Mouse (Mus musculus) liver, embryonic 15.5 days (tissue): Measurements from ENCODE around the gene Myocos. TPM values are rescaled to one million over a fixed set of nuclear protein-coding genes. Genes with fewer than 3 reads are reported as not detected.

ENCODE experiments used
- ATAC-seq: fragments of 200-750 bp; cut with Nextera tagmentation; 2 replicates; pipeline ENCODE4 v1.8.0; 2017; ENCODE audit warnings: moderate number of reproducible peaks, mild to moderate bottlenecking, moderate library complexity; ENCODE audit not compliant: insufficient read depth
- H3K27ac ChIP-seq: fragments of 300-500 bp; sonication (generic); replicated peaks from 2 replicates; pipeline ENCODE4 v1.5.1; 2015; ENCODE audit warnings: mild to moderate bottlenecking, inconsistent platforms
- H3K27me3 ChIP-seq: fragments of 300-500 bp; sonication (generic); 2 replicates; pipeline ENCODE4 v1.6.1; 2015; ENCODE audit warnings: mild to moderate bottlenecking, inconsistent platforms
- H3K36me3 ChIP-seq: fragments of 300-500 bp; sonication (generic); replicated peaks from 2 replicates; pipeline ENCODE4 v1.6.1; 2015; ENCODE audit warnings: moderate library complexity, mild to moderate bottlenecking, inconsistent platforms
- H3K4me1 ChIP-seq: fragments of 300-500 bp; sonication (generic); replicated peaks from 2 replicates; pipeline ENCODE4 v1.6.1; 2015; ENCODE audit warnings: inconsistent platforms
- H3K4me2 ChIP-seq: fragments of 300-500 bp; sonication (generic); 2 replicates; pipeline ENCODE4 v1.6.1; 2015; ENCODE audit warnings: moderate library complexity, mild to moderate bottlenecking, inconsistent platforms
- H3K4me3 ChIP-seq: fragments of 300-500 bp; sonication (generic); replicated peaks from 2 replicates; pipeline ENCODE4 v1.5.1; 2015; ENCODE audit warnings: mild to moderate bottlenecking, inconsistent platforms
- H3K9ac ChIP-seq: fragments of 300-500 bp; sonication (generic); 2 replicates; pipeline ENCODE4 v1.6.1; 2015; ENCODE audit warnings: moderate library complexity, mild to moderate bottlenecking, inconsistent platforms
- H3K9me3 ChIP-seq: fragments of 300-500 bp; sonication (generic); replicated peaks from 2 replicates; pipeline ENCODE4 v1.6.1; 2016; ENCODE audit warnings: inconsistent platforms
- WGBS: fragments of 180-500 bp; shearing (Covaris S2); methylation state at CpG from one replicate; pipeline ENCODE4 v1.1.7; 2015; ENCODE audit warnings: mixed read lengths; ENCODE audit not compliant: insufficient replicate concordance; 5-methylcytosine and 5-hydroxymethylcytosine counted together
- polyA plus RNA-seq: library from polyadenylated mRNA; unstranded; fragments of >200 nt; fragmentation: Nextera tagmentation; extraction: Ambion mirVana; gene quantifications from 2 replicates; pipeline ENCODE4 v1.2.1, GENCODE M21; 2015

Gene Myocos
- polyA plus RNA-seq, result not detected in 2 replicates

GRCm38 (mm10) chr1:162658119-162658518 lies at the start of gene Myocos:
TSS of gene Myocos (minus strand) at chr1:162658219.
- ATAC-seq, result no peak
- H3K9ac ChIP-seq, result no peak within 1 kb of the TSS
- H3K36me3 ChIP-seq, result no peaks in the 10 kb centered on the region
- 70% methylated on average over 7 of the region's 7 CpGs for WGBS
- no peaks in the 10 kb centered on the region for H3K27me3 ChIP-seq
- no peak within 1 kb of the TSS for H3K27ac ChIP-seq
- peaks cover 4% of the 10 kb centered on the region; the same call in 1 of the 2 replicates for H3K4me1 ChIP-seq
- no peak within 1 kb of the TSS for H3K4me2 ChIP-seq
- H3K4me3 ChIP-seq, result no peak within 1 kb of the TSS
- no peaks in the 10 kb centered on the region for H3K9me3 ChIP-seq

- Histone ChIP-seq H3K36me3 (peaks cover 75% of the 10 kb centered on the region), H3K9me3 (no peaks in the 10 kb centered on the region), H3K4me3 (no peak overlapping the region), H3K4me1 (no peaks in the 10 kb centered on the region), H3K27me3 (no peaks in the 10 kb centered on the region), H3K27ac (no peak overlapping the region), H3K4me2 (no peak overlapping the region), H3K9ac (no peak overlapping the region)
- 72% methylated on average over 8 of the region's 8 CpGs for WGBS
- no peak for ATAC-seq
These were observed 42.5 kb upstream of the Myocos start for GRCm38 (mm10) chr1:162700389-162701066.

- no peak overlapping the region for H3K9ac ChIP-seq
- H3K36me3 ChIP-seq, result peaks cover 77% of the 10 kb centered on the region
- H3K4me1 ChIP-seq, result no peaks in the 10 kb centered on the region
- no peak for ATAC-seq
- no peak overlapping the region for H3K4me2 ChIP-seq
- H3K4me3 ChIP-seq, result no peak overlapping the region
- WGBS, result 93% methylated on average over 6 of the region's 6 CpGs
- no peaks in the 10 kb centered on the region for H3K27me3 ChIP-seq
- H3K9me3 ChIP-seq, result no peaks in the 10 kb centered on the region
- H3K27ac ChIP-seq, result no peak overlapping the region
These were observed 39.8 kb upstream of the Myocos start for GRCm38 (mm10) chr1:162697866-162698265.

- Histone ChIP-seq H3K9me3 (no peaks in the 10 kb centered on the region), H3K27ac (no peak overlapping the region), H3K27me3 (no peaks in the 10 kb centered on the region), H3K4me1 (no peaks in the 10 kb centered on the region), H3K9ac (no peak overlapping the region), H3K4me2 (no peak overlapping the region), H3K4me3 (no peak overlapping the region), H3K36me3 (peaks cover 84% of the 10 kb centered on the region)
- WGBS, result 76% methylated on average over 2 of the region's 2 CpGs
- ATAC-seq, result no peak
These were observed 35.7 kb upstream of the Myocos start for GRCm38 (mm10) chr1:162693721-162694120.

- no peak overlapping the region for H3K9ac ChIP-seq
- H3K4me3 ChIP-seq, result peak overlapping the region; percentile 26; the same call in 1 of the 2 replicates
- peaks cover 12% of the 10 kb centered on the region; the same call in 1 of the 2 replicates for H3K36me3 ChIP-seq
- H3K4me2 ChIP-seq, result peak overlapping the region; percentile 61
- ATAC-seq, result peak; percentile 74
- H3K9me3 ChIP-seq, result no peaks in the 10 kb centered on the region
- H3K27ac ChIP-seq, result no peak overlapping the region
- 5% methylated on average over 11 of the region's 11 CpGs for WGBS
- no peaks in the 10 kb centered on the region for H3K27me3 ChIP-seq
- peaks cover 4% of the 10 kb centered on the region; the same call in 1 of the 2 replicates for H3K4me1 ChIP-seq
These were observed 7.6 kb upstream of the Myocos start for GRCm38 (mm10) chr1:162665486-162666174.

GRCm38 (mm10) chr1:162664826-162665475 lies 6.9 kb upstream of the Myocos start:
- H3K27ac ChIP-seq, result no peak overlapping the region
- no peaks in the 10 kb centered on the region for H3K27me3 ChIP-seq
- WGBS, result 12% methylated on average over 10 of the region's 10 CpGs
- no peak overlapping the region for H3K9ac ChIP-seq
- H3K36me3 ChIP-seq, result 0 out of 2 replicates have a peak, but pooled peaks cover 6% of the 10 kb centered on the region
- no peak overlapping the region; the same call in 1 of the 2 replicates for H3K4me3 ChIP-seq
- H3K9me3 ChIP-seq, result no peaks in the 10 kb centered on the region
- peaks cover 8% of the 10 kb centered on the region; the same call in 1 of the 2 replicates for H3K4me1 ChIP-seq
- peak overlapping the region; percentile 61; the same call in 1 of the 2 replicates for H3K4me2 ChIP-seq
- peak; percentile 86 for ATAC-seq

GRCm38 (mm10) chr1:162660276-162660860 lies 2.3 kb upstream of the Myocos start:
- no peaks in the 10 kb centered on the region for H3K36me3 ChIP-seq
- ATAC-seq, result no peak
- peaks cover 4% of the 10 kb centered on the region; the same call in 1 of the 2 replicates for H3K4me1 ChIP-seq
- no peaks in the 10 kb centered on the region for H3K27me3 ChIP-seq
- H3K27ac ChIP-seq, result no peak overlapping the region
- H3K9me3 ChIP-seq, result no peaks in the 10 kb centered on the region
- no peak overlapping the region for H3K4me2 ChIP-seq
- no peak overlapping the region for H3K9ac ChIP-seq
- no peak overlapping the region for H3K4me3 ChIP-seq
- 58% methylated on average over 11 of the region's 11 CpGs for WGBS

- Histone ChIP-seq H3K4me3 (no peak overlapping the region), H3K4me2 (no peak overlapping the region), H3K9ac (no peak overlapping the region), H3K27me3 (no peaks in the 10 kb centered on the region), H3K27ac (no peak overlapping the region), H3K9me3 (no peaks in the 10 kb centered on the region), H3K36me3 (no peaks in the 10 kb centered on the region), H3K4me1 (no peaks in the 10 kb centered on the region)
- ATAC-seq, result no peak
- WGBS, result 79% methylated on average over 14 of the region's 14 CpGs
These were observed 9.6 kb downstream of the Myocos start for GRCm38 (mm10) chr1:162648416-162648815.

- ATAC-seq, result no peak
- Histone ChIP-seq H3K9me3 (no peaks in the 10 kb centered on the region), H3K27ac (no peak overlapping the region), H3K4me3 (no peak overlapping the region), H3K4me2 (no peak overlapping the region), H3K4me1 (no peaks in the 10 kb centered on the region), H3K36me3 (no peaks in the 10 kb centered on the region), H3K9ac (no peak overlapping the region), H3K27me3 (no peaks in the 10 kb centered on the region)
- 55% methylated on average over 10 of the region's 10 CpGs for WGBS
These were observed 11.8 kb downstream of the Myocos start for GRCm38 (mm10) chr1:162646083-162646686.

- ATAC-seq, result no peak
- Histone ChIP-seq H3K4me2 (no peak overlapping the region), H3K4me3 (no peak overlapping the region), H3K27me3 (no peaks in the 10 kb centered on the region), H3K27ac (no peak overlapping the region), H3K4me1 (no peaks in the 10 kb centered on the region), H3K9me3 (no peaks in the 10 kb centered on the region), H3K36me3 (no peaks in the 10 kb centered on the region), H3K9ac (no peak overlapping the region)
- 43% methylated on average over 4 of the region's 4 CpGs for WGBS
These were observed 14.3 kb downstream of the Myocos start for GRCm38 (mm10) chr1:162643752-162644151.
